Mouse (Mus musculus): ENCODE data around the gene Dok7.
A peak's percentile ranks its signal among the peaks of the same experiment; 100 is the strongest.

The Dok7 gene

DNA sequence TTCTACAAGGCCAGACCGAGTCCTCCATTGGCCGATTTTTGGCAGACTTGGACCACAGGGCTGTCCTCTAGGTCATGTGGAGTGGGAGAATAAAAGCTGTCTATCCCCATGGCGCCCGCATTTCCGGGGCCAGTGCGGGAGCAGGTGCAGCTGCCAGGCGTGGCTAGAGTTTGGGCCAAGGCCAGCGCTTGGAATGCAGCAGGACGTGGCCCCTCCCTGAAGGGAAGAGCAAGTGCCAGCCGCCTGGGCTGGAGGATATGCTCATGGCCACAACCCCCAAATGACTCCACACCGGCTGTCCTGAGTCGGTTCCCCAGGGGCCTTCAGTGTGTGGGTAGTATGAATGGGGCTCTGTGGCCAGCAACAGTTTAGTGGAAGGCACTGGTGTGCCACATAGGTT is 1.5 kb upstream of the Dok7 start:
- peak; percentile 80 to 86 for DNase-seq (ENCODE audit: inconsistent age in 2 of 2, low spot score in 1 of 2)

DNA sequence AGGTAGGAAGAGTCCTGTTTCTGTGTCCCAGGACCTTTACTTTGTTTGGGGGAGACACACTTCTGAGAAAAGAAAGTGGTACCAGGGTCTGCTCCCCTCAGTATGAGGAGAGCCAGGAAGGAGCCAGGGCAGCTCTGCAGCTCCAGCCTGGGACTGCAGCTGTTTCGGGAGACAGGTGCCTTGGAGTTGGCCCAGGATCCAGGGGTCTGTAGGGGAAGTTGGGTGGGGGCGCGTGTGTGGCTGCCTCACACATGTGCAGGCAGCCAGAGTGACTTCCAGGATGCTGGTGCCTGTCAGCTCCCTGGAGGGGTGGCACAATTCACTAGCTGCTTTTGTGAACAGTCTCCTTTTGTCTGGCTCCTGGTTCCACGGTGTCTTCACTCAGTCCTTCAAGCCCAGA is 1.0 kb downstream of the Dok7 start:
- no peak for DNase-seq (ENCODE audit: inconsistent age in 2 of 2, low spot score in 1 of 2)

DNA sequence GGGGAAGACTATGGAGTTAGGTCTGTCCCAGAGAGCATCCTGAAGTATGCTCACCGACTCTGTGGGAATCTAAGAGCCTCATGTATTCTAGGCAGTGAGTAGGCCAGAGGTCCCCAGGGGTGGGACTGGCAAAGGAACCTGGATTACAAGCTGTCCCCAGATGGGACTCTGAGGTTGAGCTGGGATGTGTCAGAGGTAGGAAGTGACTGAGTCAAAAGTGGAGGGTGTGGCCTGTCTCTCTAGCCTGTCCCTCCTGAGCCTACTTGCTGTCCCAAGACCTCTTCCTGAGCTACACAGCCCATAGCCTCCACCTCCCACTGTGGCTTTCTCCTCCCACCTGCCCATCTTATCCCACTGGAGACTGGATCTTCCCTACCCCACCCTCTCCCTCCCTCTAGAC is 1.6 kb downstream of the Dok7 start:
- DNase-seq (ENCODE audit: inconsistent age in 2 of 2, low spot score in 1 of 2): peak; percentile 49 to 54

DNA sequence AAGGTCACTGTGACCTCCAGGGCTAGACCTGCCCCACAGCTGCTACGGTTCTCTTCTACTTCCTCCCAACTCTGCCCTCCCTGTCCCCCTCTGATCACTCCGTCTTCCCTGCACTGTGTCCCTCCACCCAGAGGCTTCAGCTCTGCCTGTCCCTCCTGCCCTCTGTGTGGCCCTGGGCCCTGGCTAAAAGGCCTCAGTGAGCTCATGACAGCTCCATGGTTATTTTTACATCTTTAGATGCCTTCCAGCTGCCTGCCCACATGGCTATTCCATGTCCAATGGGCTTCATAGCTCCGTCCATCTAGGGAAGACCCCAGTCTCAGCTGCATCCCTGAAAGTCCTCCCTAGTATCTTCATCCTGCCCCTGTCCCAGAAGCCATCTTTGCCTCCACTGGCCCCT is 3.5 kb downstream of the Dok7 start:
- no peak for DNase-seq (ENCODE audit: inconsistent age in 2 of 2, low spot score in 1 of 2)

DNA sequence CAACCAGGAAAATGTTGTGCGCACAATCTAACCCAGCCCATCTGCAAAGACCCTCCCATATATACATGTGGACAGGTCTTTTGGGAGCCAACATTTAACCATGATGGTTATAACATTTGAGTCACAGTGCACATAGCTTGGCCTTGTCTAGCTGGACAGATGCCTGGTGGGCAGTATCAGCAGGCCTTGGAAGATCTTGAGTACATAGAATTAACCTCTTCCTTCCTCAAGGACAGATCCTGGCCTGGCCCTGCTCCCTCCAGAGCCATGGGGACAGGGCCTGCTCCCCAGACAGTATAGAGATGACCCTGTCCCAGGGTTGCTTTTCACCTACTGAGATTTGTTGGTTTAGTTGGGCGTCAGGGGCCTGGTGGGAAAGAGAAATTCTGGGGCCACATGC is 13.3 kb downstream of the Dok7 start:
- DNase-seq (ENCODE audit: inconsistent age in 2 of 2, low spot score in 1 of 2): peak; percentile 48 to 72

DNA sequence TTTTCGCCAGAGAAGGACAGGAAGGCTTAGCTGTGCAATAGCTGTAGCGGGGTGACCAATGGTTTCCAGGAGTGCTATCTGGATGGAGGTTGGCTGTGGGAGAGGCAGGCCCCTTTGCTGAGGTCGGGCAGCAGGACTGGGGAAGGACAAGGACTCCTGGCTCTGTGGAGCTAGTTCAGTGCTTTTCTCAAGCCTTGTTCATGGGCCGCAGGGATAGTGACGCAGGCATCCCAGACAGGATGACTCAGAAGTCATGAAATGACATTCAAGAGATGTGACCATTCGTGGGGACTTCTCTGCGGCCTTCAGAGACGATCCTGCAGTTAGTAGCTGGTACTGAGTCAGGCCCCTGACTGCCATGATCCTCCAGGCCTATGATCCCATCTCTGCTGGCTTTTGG is 13.7 kb downstream of the Dok7 start:
- peak; percentile 80 to 88 for DNase-seq (ENCODE audit: inconsistent age in 2 of 2, low spot score in 1 of 2)

DNA sequence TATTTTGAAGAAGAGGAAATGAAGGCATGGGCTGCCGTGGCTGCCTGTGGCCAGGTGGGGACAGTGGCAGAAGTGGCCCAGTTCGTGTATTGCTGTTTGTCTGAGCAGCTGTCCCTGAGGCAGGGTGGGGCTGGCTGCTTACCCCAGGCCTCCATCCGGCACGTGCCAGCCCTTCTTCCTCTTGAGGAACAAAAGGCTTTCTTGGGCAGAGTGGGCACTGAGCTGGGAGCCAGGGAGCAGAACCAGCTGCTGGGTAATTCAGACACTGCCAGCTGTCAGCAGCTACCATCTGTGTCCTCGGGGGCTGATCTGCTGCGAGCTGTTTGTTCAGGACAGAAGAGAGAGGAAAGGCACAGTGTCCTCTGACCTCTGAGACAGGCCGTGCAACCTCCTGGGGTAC is 14.4 kb downstream of the Dok7 start:
- peak in 1 of 2 experiments; percentile 54 for DNase-seq (ENCODE audit: inconsistent age in 2 of 2, low spot score in 1 of 2)

DNA sequence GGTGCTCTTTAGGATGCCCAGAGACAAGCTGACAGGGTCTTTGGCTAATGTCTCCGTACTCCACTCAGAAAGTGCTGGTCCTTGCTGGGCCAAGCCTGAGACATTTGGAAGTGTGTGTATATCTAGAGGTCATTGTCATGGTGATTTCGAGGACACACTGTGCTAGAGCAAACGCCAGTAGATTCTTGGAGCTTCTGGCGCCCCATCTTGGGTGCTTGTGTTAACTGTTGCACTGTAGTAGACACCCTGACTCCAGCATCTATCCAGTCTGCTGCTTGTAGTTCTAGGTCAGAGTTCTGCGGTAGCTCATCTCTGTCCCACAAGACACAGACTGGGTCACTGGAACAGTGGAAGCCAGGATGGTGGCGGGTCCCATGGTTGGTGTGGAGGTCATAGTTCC is 15.3 kb downstream of the Dok7 start:
- peak; percentile 51 to 71 for DNase-seq (ENCODE audit: inconsistent age in 2 of 2, low spot score in 1 of 2)

DNA sequence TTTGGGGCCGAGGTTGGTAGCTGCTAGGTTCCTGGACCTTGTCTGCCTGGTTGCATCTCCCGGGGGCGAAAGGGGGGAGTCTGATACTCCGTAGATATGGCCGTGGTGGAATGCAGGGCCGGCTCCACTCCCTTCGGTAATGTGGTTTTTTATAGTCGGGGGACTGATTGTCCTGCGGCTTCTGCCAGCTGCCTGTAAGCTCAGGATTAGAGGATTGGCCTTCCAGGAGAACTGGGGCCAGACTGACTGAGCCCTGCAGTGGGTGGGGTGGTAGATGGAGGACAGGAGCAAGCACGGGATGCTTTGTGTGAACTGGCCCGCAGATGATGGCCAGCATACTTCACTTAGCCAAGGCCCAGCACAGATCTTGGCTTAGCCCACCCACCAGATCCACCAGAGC is 16.7 kb downstream of the Dok7 start:
- no peak for DNase-seq (ENCODE audit: inconsistent age in 2 of 2, low spot score in 1 of 2)

DNA sequence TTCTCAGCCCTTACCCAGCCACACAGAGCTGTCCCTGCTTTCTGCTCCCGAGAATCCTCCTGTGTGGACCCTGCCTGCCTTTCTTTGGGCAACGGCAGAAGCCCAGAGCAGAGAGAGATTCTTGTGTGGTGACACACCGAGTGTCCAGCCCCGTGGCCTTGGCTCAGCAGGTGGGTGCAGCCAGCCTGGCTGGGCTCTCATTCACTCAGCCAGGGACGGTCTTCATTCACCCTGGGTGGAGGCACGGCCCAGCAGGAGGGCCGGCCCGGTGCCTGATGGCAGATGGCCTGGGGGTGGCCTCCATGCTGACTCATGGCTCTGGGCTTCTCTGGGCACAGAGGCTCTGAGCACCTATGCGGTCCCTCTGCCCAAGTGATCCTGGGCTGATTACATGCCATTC is 17.4 kb downstream of the Dok7 start:
- peak; percentile 93 for DNase-seq (ENCODE audit: inconsistent age in 2 of 2, low spot score in 1 of 2)

DNA sequence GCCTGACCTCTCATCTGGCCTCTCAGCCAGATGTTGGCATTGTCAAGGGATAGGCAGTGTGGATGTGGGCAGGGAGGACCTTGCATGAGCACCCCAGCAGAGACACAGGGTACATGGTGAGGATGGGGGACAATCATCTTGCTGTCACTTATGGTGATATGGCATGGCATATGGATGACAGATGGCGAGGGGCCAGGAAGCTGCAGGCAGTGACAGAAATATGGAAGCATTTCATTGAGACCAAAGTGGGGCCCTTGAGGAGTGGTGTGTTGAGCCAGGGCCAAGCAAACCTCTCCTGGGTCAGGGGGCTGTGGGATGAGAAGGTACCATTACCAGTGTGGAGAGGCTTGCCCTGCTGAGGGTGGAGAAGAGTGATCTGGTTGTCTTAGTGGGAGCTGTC is 19.8 kb downstream of the Dok7 start:
- no peak for DNase-seq (ENCODE audit: inconsistent age in 2 of 2, low spot score in 1 of 2)

DNA sequence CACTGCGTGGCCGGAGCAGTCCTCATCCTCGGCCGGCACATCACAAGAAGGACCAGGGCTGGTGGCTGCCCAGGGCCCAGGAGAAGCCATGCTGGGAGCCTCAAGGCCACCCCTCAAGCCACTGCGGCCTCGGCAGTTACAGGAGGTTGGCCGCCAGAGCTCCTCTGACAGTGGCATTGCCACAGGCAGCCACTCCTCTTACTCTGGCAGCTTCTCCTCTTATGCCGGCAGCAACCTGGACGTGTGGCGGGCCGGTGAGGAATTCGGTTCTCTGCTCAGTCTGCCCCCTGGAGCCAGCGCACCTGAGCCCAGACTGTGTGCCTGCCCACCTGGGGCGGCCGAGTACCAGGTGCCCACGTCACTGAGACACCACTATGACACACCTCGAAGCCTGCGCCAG is 22.5 kb downstream of the Dok7 start:
- DNase-seq (ENCODE audit: inconsistent age in 2 of 2, low spot score in 1 of 2): peak in 1 of 2 experiments; percentile 67

DNA sequence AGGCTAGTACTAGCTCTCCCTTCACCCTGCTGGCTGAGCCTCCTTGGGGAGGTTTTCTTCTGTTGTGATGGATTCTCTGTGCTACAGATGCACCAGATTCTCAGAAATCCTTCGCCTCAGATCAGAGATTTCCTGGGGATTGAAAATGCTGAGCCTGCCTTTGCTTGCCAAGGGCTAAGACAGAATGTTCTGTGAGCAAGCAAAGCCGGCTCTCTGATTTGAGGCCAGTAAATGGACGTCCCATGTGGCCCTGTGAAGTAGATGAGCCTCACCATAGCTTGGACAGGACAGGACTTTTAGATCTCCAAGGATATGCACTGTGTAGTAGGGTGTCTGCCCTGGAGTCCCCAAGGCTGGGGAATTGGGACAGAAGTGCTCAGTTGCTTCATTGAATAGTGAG is 28.3 kb downstream of the Dok7 start:
- DNase-seq (ENCODE audit: inconsistent age in 2 of 2, low spot score in 1 of 2): no peak

DNA sequence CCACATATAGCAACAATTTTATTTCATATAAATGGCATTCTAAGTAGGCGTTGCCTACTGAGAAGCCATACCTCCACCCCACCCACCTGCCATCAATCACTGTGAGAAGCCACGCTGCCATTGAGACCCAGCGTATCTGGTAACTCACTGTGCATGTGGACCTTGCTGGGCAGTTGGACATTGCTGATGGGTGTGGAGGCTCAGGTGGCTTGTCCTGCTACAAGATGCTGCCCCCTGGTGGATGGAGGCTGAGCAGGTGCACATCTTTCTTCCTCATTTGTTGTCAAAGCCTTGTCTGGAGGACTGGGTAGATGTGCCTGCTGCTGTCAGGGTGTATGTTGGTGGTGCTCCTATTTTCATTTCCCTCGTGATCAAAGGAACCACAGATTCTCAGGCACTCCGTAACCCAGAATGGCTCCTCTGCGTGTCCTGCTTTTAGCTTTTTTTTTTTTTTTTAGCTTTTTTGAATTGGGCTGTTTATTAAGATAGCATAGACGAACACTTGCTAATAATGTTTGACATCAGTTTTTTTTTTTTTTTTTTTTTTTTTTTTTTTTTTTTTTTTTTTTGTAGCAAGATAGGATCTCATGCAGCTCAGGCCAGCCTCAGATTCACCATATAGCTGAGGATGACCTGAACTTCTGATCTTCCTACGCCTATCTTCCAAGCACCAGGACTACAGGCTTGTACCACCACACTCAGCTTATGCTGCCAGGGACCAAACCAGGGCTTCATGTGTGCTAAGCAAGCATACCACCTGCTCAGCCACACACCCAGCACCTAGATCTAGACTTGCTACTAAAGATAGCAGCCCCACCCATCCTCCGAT is 32.4 kb downstream of the Dok7 start:
- peak; percentile 85 to 95 for DNase-seq (ENCODE audit: inconsistent age in 2 of 2, low spot score in 1 of 2)

DNA sequence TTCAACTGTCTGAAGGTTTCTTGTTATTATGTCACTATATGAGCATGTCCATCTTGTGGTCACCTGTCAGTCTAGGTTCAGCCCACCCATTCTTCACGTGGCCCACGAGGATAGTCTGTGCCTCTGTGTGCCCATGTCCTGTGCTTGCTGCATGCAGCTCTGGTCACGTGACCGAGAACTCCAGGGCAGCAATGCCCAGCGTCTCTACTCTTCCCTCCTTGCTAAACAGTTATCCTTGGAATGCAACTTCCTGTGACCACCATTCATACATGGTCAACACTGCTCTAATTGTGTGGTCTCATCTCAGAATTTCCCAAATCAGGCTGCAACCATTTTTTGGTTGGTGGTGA is 33.0 kb downstream of the Dok7 start:
- DNase-seq (ENCODE audit: inconsistent age in 2 of 2, low spot score in 1 of 2): no peak

DNA sequence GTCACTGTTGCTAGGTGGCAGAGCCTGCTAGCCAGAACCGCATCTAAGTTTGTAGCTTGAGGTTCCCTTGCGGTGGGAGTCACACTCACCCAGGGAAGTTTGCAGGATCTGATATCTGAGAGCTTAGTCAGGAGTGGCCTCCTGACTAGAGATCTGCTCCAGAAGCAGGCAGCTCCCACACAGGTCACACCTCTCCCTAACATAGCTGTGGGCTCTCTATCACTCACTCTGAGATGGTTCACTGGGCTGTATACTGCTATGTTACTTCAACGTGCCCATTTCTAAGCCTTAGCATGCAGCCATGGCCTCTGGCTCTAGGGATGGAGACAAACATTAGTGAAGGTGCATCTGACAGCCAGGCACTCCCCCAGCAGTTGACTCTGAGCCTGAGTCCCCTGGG is 35.1 kb downstream of the Dok7 start:
- DNase-seq (ENCODE audit: inconsistent age in 2 of 2, low spot score in 1 of 2): no peak

DNA sequence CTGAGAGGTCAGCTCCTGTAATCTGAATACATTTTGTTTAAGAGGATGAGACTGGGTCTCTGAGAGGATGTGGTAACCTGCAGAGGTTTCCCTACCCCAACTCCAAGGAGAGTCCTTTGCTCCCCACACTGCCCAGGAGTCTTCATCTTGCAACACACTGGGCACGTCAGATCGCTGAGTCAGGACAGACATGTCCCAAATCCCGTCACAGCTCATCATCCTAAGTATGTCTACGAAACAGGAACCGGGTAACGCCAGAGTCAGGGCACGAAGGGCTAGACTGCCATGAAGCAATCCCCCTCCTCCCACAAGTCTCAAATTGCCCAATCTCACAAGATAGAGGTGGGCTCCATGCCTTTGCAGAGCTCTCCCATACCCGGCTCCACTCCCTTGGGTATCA is 46.5 kb downstream of the Dok7 start:
- no peak for DNase-seq (ENCODE audit: inconsistent age in 2 of 2, low spot score in 1 of 2)

DNA sequence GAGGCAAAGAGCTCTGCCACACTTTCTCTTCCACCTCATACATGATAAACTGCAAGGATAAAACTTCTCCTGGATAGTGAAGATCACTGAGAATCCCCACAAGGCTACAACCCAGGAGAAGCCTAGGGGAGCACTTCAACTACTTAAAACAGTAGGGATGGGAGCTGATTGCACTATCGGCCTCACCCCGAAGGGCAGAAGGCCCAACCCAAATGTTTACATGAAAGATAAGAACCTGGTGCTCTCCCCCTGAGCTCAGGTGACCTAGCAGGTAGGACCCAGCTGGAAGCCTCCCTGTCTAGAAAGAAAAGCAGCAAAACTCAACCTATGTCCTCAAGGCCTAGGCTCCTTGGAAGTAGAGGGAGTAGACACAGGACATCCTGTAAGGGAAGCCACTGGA is 47.0 kb downstream of the Dok7 start:
- no peak for DNase-seq (ENCODE audit: inconsistent age in 2 of 2, low spot score in 1 of 2)

DNA sequence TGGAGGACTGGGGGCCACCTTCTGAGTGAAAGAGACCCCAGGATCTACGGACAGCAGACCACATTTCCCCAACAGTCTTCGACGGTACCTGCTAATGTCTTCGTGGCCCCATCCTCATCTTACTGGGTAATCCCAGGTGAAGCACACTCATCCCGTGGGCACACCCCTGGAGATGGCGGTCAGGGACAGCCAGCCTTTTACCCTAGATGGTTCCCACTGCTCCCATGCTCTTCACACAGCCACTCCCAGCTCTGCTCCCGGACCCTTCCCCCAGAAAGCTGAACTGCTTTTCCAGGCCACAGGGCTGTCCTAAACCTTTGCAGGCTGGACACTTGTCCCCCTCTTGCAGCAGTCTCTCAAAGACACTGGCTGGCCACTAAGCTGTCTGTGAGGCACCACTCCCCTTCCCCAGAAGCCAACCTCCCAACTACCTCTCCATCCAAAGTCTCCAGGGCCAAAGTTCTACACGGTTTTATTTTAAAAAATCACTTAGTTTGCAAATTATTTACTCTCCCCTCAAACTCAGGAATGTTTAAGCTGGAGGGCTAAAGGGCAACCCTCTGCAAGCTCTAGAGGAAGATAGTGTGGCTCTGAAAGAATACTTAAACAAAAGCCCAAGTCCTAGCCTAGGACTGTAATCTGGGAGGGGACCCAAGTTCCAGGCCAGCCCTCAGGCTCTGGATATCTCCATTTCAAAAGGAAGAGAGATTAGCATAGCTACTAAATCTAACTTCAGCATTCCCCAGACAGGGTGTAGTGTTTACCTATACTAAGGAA is 47.8 kb downstream of the Dok7 start:
- DNase-seq (ENCODE audit: inconsistent age in 2 of 2, low spot score in 1 of 2): no peak

DNA sequence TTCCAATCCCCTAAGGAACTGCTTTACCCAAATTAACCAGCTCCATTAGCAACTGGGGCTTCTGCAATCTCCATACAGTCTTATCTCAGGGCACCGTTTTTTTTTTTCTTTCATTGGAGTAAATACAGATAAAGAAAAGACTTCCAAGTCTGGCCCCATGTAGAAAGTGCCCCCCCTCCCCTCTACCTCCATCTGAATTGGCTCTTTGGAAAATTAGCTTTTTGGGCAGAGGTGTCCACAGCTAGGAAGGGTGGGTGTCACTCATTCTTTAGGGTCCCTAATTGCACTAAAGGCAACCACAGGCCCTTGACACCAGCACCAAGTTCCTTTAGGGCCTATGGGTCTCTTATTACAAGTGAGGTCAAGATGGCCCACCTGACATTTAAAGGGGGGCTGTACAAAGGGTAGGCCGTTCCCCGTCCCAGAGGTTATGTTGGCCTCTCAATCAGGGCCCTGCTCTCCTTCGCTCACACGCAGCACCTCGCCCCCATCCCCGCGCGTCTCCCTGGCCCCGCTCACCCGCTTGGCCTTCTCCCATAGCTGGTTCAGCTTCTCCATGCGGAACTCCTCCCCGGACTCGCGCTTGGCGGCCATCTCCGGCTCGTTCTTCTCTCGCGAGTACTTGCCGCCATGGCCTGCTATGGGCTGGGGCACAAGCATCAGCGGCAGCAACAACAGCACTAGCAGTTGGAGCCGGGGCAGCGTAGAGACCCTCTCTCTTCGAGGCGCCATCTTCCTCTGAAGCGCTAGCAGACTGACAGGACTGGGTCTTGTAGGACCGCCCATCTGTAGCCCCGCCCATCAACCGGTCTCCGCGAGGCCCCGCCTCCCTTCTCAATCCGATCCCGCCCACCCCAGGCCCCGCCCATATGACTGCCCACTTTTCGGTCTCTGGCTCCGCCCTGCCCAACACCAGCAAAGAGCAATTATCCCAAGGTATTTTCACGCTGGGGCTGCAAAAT is 48.7 kb downstream of the Dok7 start, which contains the start of gene Lrpap1:
Lrpap1 (minus strand) TSS at position 807 of the 962 bp plus-strand sequence.
- DNase-seq (ENCODE audit: inconsistent age in 2 of 2, low spot score in 1 of 2): peak; percentile 88 to 97

DNA sequence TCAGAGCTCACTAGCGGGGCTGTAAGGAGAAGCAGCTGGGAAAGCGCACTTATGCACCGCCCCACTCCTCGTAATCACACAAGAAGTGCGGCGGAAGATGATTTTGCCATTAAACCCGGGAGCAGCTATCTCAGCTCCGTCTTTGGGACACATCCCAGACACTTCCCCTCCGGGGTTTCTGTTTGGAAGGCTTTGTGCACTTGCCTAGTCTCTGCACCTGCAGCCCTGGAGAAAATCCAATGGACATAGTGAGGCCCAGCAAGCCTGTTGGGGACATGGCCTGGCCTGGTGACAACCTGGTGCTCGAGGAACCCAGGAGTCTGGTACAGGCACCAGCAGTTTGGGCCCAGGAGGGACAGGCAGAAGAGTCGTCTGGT is 49.3 kb downstream of the Dok7 start:
- no peak for DNase-seq (ENCODE audit: inconsistent age in 2 of 2, low spot score in 1 of 2)

Measured in adrenal gland, adult (tissue).